Mouse (Mus musculus) myocyte (in vitro differentiated cells): ENCODE data around the gene Itgb6.

Source experiments
- E2F4 ChIP-seq: IDR thresholded peaks from one replicate; pipeline ENCODE4 v1.6.1; 2011; ENCODE audit warnings: mild to moderate bottlenecking, control low read depth, moderate library complexity; ENCODE audit not compliant: insufficient read depth
- MYOD1 ChIP-seq, 3 experiments: IDR thresholded peaks; one replicate each; pipeline ENCODE4 v1.6.1; 2011; ENCODE audit warnings: control low read depth in 2 of 3, low read depth in 2 of 3, mild to moderate bottlenecking in 2 of 3, moderate library complexity in 1 of 3; ENCODE audit not compliant: insufficient read length in 2 of 3, control insufficient read depth in 1 of 3
- MYOG ChIP-seq, 3 experiments: IDR thresholded peaks; one replicate each; pipeline ENCODE4 v1.6.1; 2011; ENCODE audit warnings: control low read depth in 2 of 3, low read depth in 2 of 3, mild to moderate bottlenecking in 2 of 3; ENCODE audit not compliant: insufficient read length in 2 of 3, control insufficient read depth in 1 of 3, insufficient read depth in 1 of 3
- POLR2A ChIP-seq: IDR thresholded peaks from one replicate; pipeline ENCODE4 v1.6.1; 2011; ENCODE audit warnings: low read depth, mild to moderate bottlenecking, control low read depth, moderate library complexity; ENCODE audit not compliant: insufficient read length
- POLR2AphosphoS2 ChIP-seq: IDR thresholded peaks from one replicate; pipeline ENCODE4 v1.6.1; 2011; ENCODE audit warnings: low read depth, control low read depth; ENCODE audit not compliant: insufficient read length
- REST ChIP-seq: IDR thresholded peaks from one replicate; pipeline ENCODE4 v1.6.1; 2011; ENCODE audit warnings: mild to moderate bottlenecking, control low read depth, moderate library complexity; ENCODE audit not compliant: insufficient read depth, insufficient read length
- TCF12 ChIP-seq: IDR thresholded peaks from one replicate; pipeline ENCODE4 v1.6.1; 2011; ENCODE audit warnings: mild to moderate bottlenecking, control low read depth; ENCODE audit not compliant: poor library complexity, insufficient read depth, severe bottlenecking
- USF1 ChIP-seq: IDR thresholded peaks from one replicate; pipeline ENCODE4 v1.6.1; 2011; ENCODE audit warnings: low read depth, mild to moderate bottlenecking, control low read depth, moderate library complexity

DNA sequence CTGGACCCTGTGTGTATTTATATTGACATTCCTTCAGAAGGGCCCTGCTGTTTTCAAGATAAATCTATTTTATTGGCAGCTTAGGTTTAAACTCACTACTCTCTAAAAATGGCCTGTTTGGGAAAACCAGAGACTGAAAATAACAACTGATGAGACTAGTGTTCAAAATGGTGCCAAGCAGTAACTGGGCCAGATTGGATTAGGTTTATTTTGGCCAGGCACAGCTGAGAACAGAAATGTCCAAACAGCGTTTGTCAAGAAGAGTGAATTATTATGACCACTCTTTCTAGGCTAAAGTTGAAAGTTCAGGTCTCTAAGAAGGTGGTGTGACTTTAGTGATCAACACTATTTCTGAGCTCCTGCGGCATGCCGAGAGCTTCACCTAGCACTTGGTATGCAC is 524 bp upstream of the Itgb6 start:
- TF ChIP-seq MYOG (IDR thresholded peaks at IDR 0.05; ENCODE audit: control insufficient read depth in 1 of 3, insufficient read depth in 1 of 3, insufficient read length in 2 of 3, low read depth in 2 of 3) (peak in 1 of 3 experiments; percentile 66), POLR2A (no peak), E2F4 (no peak), REST (no peak), TCF12 (no peak), USF1 (no peak), MYOD1 (IDR thresholded peaks at IDR 0.05; ENCODE audit: control insufficient read depth in 1 of 3, insufficient read length in 2 of 3, low read depth in 2 of 3) (no peak), POLR2AphosphoS2 (no peak)
